Mouse (Mus musculus) intestine, embryonic 16.5 days (tissue): Measurements from ENCODE around the gene Casp9. TPM values are rescaled to one million over a fixed set of nuclear protein-coding genes. Genes with fewer than 3 reads are reported as not detected.

Source experiments
- ATAC-seq: fragments of 200-750 bp; cut with Nextera tagmentation; 2 replicates; pipeline ENCODE4 v1.8.0; 2017; ENCODE audit warnings: moderate TSS enrichment, moderate library complexity
- H3K27ac ChIP-seq: fragments of 300-500 bp; sonication (generic); 2 replicates; pipeline ENCODE4 v1.5.1; 2014; ENCODE audit warnings: mild to moderate bottlenecking, low read length
- H3K27me3 ChIP-seq: fragments of 300-500 bp; sonication (generic); replicated peaks from 2 replicates; pipeline ENCODE4 v1.6.1; 2014; ENCODE audit warnings: low read length, control low read depth, mixed read lengths; ENCODE audit not compliant: control insufficient read depth, insufficient read depth
- H3K36me3 ChIP-seq: fragments of 300-500 bp; sonication (generic); 2 replicates; pipeline ENCODE4 v1.6.1; 2014; ENCODE audit warnings: low read length, control low read depth; ENCODE audit not compliant: control insufficient read depth, insufficient read depth
- H3K4me1 ChIP-seq: fragments of 300-500 bp; sonication (generic); 2 replicates; pipeline ENCODE4 v1.6.1; 2014; ENCODE audit warnings: low read length, control low read depth, mixed read lengths; ENCODE audit not compliant: control insufficient read depth, insufficient read depth
- H3K4me2 ChIP-seq: fragments of 300-500 bp; sonication (generic); 2 replicates; pipeline ENCODE4 v1.6.1; 2014; ENCODE audit warnings: low read depth, low read length, control low read depth
- H3K4me3 ChIP-seq: fragments of 300-500 bp; sonication (generic); 2 replicates; pipeline ENCODE4 v1.5.1; 2014; ENCODE audit warnings: mild to moderate bottlenecking, low read length
- H3K9ac ChIP-seq: fragments of 300-500 bp; sonication (generic); 2 replicates; pipeline ENCODE4 v1.6.1; 2014; ENCODE audit warnings: low read depth, low read length
- H3K9me3 ChIP-seq: fragments of 300-500 bp; sonication (generic); 2 replicates; pipeline ENCODE4 v1.6.1; 2016; ENCODE audit warnings: low read length, control low read depth; ENCODE audit not compliant: control insufficient read depth
- WGBS: fragments of 180-500 bp; shearing (Covaris S2); extraction: QIAGEN DNeasy Blood & Tissue Kit; methylation state at CpG from one replicate; pipeline ENCODE4 v1.1.7; 2014; 5-methylcytosine and 5-hydroxymethylcytosine counted together
- polyA plus RNA-seq: library from polyadenylated mRNA; unstranded; fragments of >200 nt; fragmentation: Nextera tagmentation; extraction: Ambion mirVana; gene quantifications from 2 replicates; pipeline ENCODE4 v1.2.1, GENCODE M21; 2015

Gene Casp9
- polyA plus RNA-seq, 1 experiment from 2014 or later = 21.3 TPM

GRCm38 (mm10) chr4:141821178-141821577 is 27.8 kb downstream of the Casp9 start:
- no peaks in the 10 kb centered on the region for H3K9me3 ChIP-seq
- no peaks in the 10 kb centered on the region for H3K36me3 ChIP-seq
- H3K9ac ChIP-seq = no peak overlapping the region
- H3K4me3 ChIP-seq = no peak overlapping the region
- ATAC-seq = no peak
- no peak overlapping the region for H3K4me2 ChIP-seq
- no peaks in the 10 kb centered on the region for H3K4me1 ChIP-seq
- H3K27ac ChIP-seq = no peak overlapping the region
- no peaks in the 10 kb centered on the region for H3K27me3 ChIP-seq
- WGBS = 60% methylated on average over 3 of the region's 3 CpGs

GRCm38 (mm10) chr4:141822089-141822488 is 28.7 kb downstream of the Casp9 start:
- WGBS = 72% methylated on average over 10 of the region's 10 CpGs
- no peak overlapping the region for H3K27ac ChIP-seq
- H3K4me1 ChIP-seq = no peaks in the 10 kb centered on the region
- H3K9me3 ChIP-seq = no peaks in the 10 kb centered on the region
- H3K36me3 ChIP-seq = no peaks in the 10 kb centered on the region
- ATAC-seq = no peak
- no peak overlapping the region for H3K4me2 ChIP-seq
- H3K9ac ChIP-seq = no peak overlapping the region
- H3K4me3 ChIP-seq = no peak overlapping the region
- H3K27me3 ChIP-seq = no peaks in the 10 kb centered on the region

GRCm38 (mm10) chr4:141822979-141823378 is 29.6 kb downstream of the Casp9 start:
- Histone ChIP-seq H3K4me2 (no peak overlapping the region), H3K27me3 (no peaks in the 10 kb centered on the region), H3K36me3 (no peaks in the 10 kb centered on the region), H3K4me1 (no peaks in the 10 kb centered on the region), H3K9me3 (no peaks in the 10 kb centered on the region), H3K27ac (no peak overlapping the region), H3K4me3 (no peak overlapping the region), H3K9ac (no peak overlapping the region)
- ATAC-seq = peak; percentile 17; the same call in 1 of the 2 replicates
- 49% methylated on average over 3 of the region's 3 CpGs for WGBS

- H3K9me3 ChIP-seq = no peaks in the 10 kb centered on the region
- H3K4me3 ChIP-seq = no peak within 1 kb of the TSS
- no peak within 1 kb of the TSS for H3K27ac ChIP-seq
- no peaks in the 10 kb centered on the region for H3K27me3 ChIP-seq
- 59% methylated on average over 5 of the region's 5 CpGs for WGBS
- no peaks in the 10 kb centered on the region for H3K36me3 ChIP-seq
- no peak within 1 kb of the TSS for H3K4me2 ChIP-seq
- no peak within 1 kb of the TSS for H3K9ac ChIP-seq
- ATAC-seq = no peak
- no peaks in the 10 kb centered on the region for H3K4me1 ChIP-seq
Observed at GRCm38 (mm10) chr4:141826060-141826459, 32.6 kb downstream of the Casp9 start, which contains the start of gene Cela2a. Gene Cela2a, minus strand, starts transcription at chr4:141826160.

GRCm38 (mm10) chr4:141827401-141827800 is 34.0 kb downstream of the Casp9 start:
- H3K9me3 ChIP-seq = no peaks in the 10 kb centered on the region
- ATAC-seq = no peak
- no peak overlapping the region for H3K4me3 ChIP-seq
- no peaks in the 10 kb centered on the region for H3K36me3 ChIP-seq
- H3K27ac ChIP-seq = no peak overlapping the region
- H3K4me1 ChIP-seq = no peaks in the 10 kb centered on the region
- no peaks in the 10 kb centered on the region for H3K27me3 ChIP-seq
- WGBS = 92% methylated on average over 2 of the region's 2 CpGs
- no peak overlapping the region for H3K9ac ChIP-seq
- no peak overlapping the region for H3K4me2 ChIP-seq

GRCm38 (mm10) chr4:141828177-141828576 is 34.8 kb downstream of the Casp9 start:
- H3K9ac ChIP-seq = no peak overlapping the region
- H3K27ac ChIP-seq = no peak overlapping the region
- WGBS = 59% methylated on average over 4 of the region's 4 CpGs
- no peak overlapping the region for H3K4me2 ChIP-seq
- peak; percentile 48; the same call in 1 of the 2 replicates for ATAC-seq
- H3K4me1 ChIP-seq = no peaks in the 10 kb centered on the region
- no peak overlapping the region for H3K4me3 ChIP-seq
- no peaks in the 10 kb centered on the region for H3K9me3 ChIP-seq
- H3K27me3 ChIP-seq = no peaks in the 10 kb centered on the region
- H3K36me3 ChIP-seq = no peaks in the 10 kb centered on the region

- no peak overlapping the region for H3K9ac ChIP-seq
- no peak for ATAC-seq
- H3K4me3 ChIP-seq = no peak overlapping the region
- H3K27me3 ChIP-seq = no peaks in the 10 kb centered on the region
- H3K4me1 ChIP-seq = peaks cover 2% of the 10 kb centered on the region; the same call in 1 of the 2 replicates
- 57% methylated on average over 11 of the region's 11 CpGs for WGBS
- no peaks in the 10 kb centered on the region for H3K9me3 ChIP-seq
- H3K4me2 ChIP-seq = no peak overlapping the region
- H3K36me3 ChIP-seq = no peaks in the 10 kb centered on the region
- no peak overlapping the region for H3K27ac ChIP-seq
Observed at GRCm38 (mm10) chr4:141830381-141830780, 37.0 kb downstream of the Casp9 start.

GRCm38 (mm10) chr4:141831361-141831760 is 37.9 kb downstream of the Casp9 start:
- no peak for ATAC-seq
- no peak overlapping the region for H3K27ac ChIP-seq
- H3K4me2 ChIP-seq = no peak overlapping the region
- H3K9ac ChIP-seq = no peak overlapping the region
- no peak overlapping the region for H3K4me3 ChIP-seq
- no peaks in the 10 kb centered on the region for H3K27me3 ChIP-seq
- no peaks in the 10 kb centered on the region for H3K36me3 ChIP-seq
- WGBS = 79% methylated on average over 7 of the region's 7 CpGs
- no peaks in the 10 kb centered on the region for H3K9me3 ChIP-seq
- H3K4me1 ChIP-seq = peaks cover 2% of the 10 kb centered on the region; the same call in 1 of the 2 replicates

- H3K36me3 ChIP-seq = no peaks in the 10 kb centered on the region
- H3K27me3 ChIP-seq = no peaks in the 10 kb centered on the region
- no peak overlapping the region for H3K4me2 ChIP-seq
- no peak overlapping the region for H3K27ac ChIP-seq
- H3K9me3 ChIP-seq = no peaks in the 10 kb centered on the region
- 45% methylated on average over 1 of the region's 1 CpGs for WGBS
- H3K4me3 ChIP-seq = no peak overlapping the region
- ATAC-seq = no peak
- H3K9ac ChIP-seq = no peak overlapping the region
- peaks cover 2% of the 10 kb centered on the region; the same call in 1 of the 2 replicates for H3K4me1 ChIP-seq
Observed at GRCm38 (mm10) chr4:141833911-141834310, 40.5 kb downstream of the Casp9 start.

GRCm38 (mm10) chr4:141834536-141835095 is 41.2 kb downstream of the Casp9 start:
- no peaks in the 10 kb centered on the region for H3K27me3 ChIP-seq
- H3K4me3 ChIP-seq = no peak overlapping the region
- no peak overlapping the region for H3K9ac ChIP-seq
- no peak for ATAC-seq
- no peak overlapping the region for H3K4me2 ChIP-seq
- no peak overlapping the region for H3K27ac ChIP-seq
- H3K9me3 ChIP-seq = no peaks in the 10 kb centered on the region
- no peaks in the 10 kb centered on the region for H3K36me3 ChIP-seq
- 50% methylated on average over 5 of the region's 5 CpGs for WGBS
- H3K4me1 ChIP-seq = peaks cover 2% of the 10 kb centered on the region; the same call in 1 of the 2 replicates
